Mouse (Mus musculus): ENCODE data around the gene Syngr2. TPM values are rescaled to one million over a fixed set of nuclear protein-coding genes. Genes with fewer than 3 reads are reported as not detected.

The Syngr2 gene
- polyA plus RNA-seq, 2 experiments = 36.5 to 50.4 TPM

DNA sequence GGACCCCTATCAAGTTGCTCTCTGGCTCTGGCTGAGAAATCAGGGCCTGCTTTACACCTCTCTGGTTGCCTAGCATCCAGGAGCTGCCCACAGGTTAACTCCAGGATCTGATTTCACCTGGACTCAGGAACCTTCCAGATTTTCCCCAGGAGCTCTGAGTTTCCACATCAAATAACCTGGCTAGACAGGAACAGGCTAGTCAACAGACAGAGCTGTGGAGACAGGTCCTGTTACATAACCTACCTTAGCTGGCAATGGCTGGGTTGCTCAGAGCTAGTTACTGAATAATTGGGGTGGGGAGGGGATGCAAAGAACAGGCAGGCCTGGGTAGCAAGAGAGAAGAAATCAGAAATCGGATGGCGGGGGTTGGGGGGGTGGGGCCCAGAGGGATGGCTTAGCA lies 35.5 kb downstream of the Syngr2 start:
- H3K9me3 ChIP-seq (ENCODE audit: control insufficient read depth, low read length) = no peaks in the 10 kb centered on the region
- H3K27ac ChIP-seq = no peak overlapping the region
- H3K4me2 ChIP-seq (ENCODE audit: low read depth) = no peak overlapping the region
- no peak for DNase-seq (ENCODE audit: low read depth in 3 of 3, low spot score in 3 of 3)
- H3K36me3 ChIP-seq (replicated peaks; ENCODE audit: control insufficient read depth, insufficient read depth, low read depth) = no peaks in the 10 kb centered on the region
- H3K9ac ChIP-seq (replicated peaks) = no peak overlapping the region
- 71% methylated on average over 2 of the region's 2 CpGs for WGBS (ENCODE audit: insufficient replicate concordance)
- ATAC-seq (ENCODE audit: insufficient read depth) = no peak
- H3K4me1 ChIP-seq (replicated peaks; ENCODE audit: control insufficient read depth in 2 of 2, insufficient read depth in 2 of 2, low read length in 1 of 2) = peaks cover 19 to 28% of the 10 kb centered on the region in 2 experiments
- no peak overlapping the region for H3K4me3 ChIP-seq (ENCODE audit: insufficient read depth in 1 of 2, low read depth in 2 of 2, low read length in 2 of 2)
- H3K27me3 ChIP-seq (ENCODE audit: control insufficient read depth, insufficient read depth, low read length) = no peaks in the 10 kb centered on the region
- TF ChIP-seq EP300 (IDR thresholded peaks at IDR 0.05; ENCODE audit: low read depth) = no peak
- no peak for TF ChIP-seq CTCF (IDR thresholded peaks at IDR 0.05; ENCODE audit: low read depth)

DNA sequence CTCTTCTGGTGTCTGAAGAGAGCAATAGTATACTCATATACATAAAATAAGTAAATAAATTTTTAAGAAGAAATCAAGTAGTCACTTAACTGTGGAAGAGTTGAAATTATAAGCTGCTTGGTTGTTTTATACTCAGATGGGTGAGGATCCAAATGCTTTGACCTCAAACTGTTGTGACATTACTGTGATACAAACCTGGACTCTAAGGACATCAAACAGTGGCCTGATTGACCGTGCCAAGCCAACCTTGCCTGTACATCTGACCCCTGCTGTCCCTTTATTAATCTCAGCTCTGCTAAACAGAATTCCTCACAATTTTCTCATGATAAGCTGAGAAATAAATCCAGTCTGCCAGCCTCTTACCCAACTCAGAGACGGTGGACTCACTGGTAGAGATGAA lies 36.2 kb downstream of the Syngr2 start:
- ATAC-seq (ENCODE audit: insufficient read depth) (no peak), DNase-seq (ENCODE audit: low read depth in 3 of 3, low spot score in 3 of 3) (no peak)
- WGBS (ENCODE audit: insufficient replicate concordance) = 62% methylated on average over 2 of the region's 2 CpGs
- no peaks in the 10 kb centered on the region for H3K9me3 ChIP-seq (ENCODE audit: control insufficient read depth, low read length)
- no peaks in the 10 kb centered on the region for H3K27me3 ChIP-seq (ENCODE audit: control insufficient read depth, insufficient read depth, low read length)
- H3K4me3 ChIP-seq (ENCODE audit: insufficient read depth in 1 of 2, low read depth in 2 of 2, low read length in 2 of 2) = no peak overlapping the region
- no peak overlapping the region for H3K4me2 ChIP-seq (ENCODE audit: low read depth)
- TF ChIP-seq EP300 (IDR thresholded peaks at IDR 0.05; ENCODE audit: low read depth) = no peak
- no peak for TF ChIP-seq CTCF (IDR thresholded peaks at IDR 0.05; ENCODE audit: low read depth)
- no peak overlapping the region for H3K27ac ChIP-seq
- peaks cover 5% of the 10 kb centered on the region for H3K36me3 ChIP-seq (replicated peaks; ENCODE audit: control insufficient read depth, insufficient read depth, low read depth)
- H3K9ac ChIP-seq (replicated peaks) = no peak overlapping the region
- H3K4me1 ChIP-seq (replicated peaks; ENCODE audit: control insufficient read depth in 2 of 2, insufficient read depth in 2 of 2, low read length in 1 of 2) = peaks cover 17 to 26% of the 10 kb centered on the region in 2 experiments

DNA sequence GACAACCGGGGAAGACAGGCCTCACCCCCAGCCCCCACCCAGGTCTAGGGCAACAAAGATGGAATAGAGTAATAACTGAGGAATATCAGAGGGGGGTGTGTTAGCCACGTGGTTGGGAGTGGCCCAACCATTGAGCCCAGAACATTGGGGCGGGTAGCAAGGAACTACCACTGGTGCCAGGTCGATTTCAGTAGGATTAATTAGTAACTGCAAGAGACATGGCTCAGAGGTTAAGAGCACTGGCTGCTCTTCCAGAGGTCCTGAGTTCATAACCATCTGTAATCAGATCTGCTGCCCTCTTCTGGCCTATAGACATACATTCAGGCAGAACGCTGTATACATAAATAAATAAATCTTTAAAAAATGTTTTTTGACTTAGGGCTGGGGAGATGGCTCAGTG lies 37.2 kb downstream of the Syngr2 start:
- no peak overlapping the region for H3K27ac ChIP-seq
- no peak overlapping the region for H3K4me3 ChIP-seq (ENCODE audit: insufficient read depth in 1 of 2, low read depth in 2 of 2, low read length in 2 of 2)
- TF ChIP-seq EP300 (IDR thresholded peaks at IDR 0.05; ENCODE audit: low read depth) (no peak), CTCF (IDR thresholded peaks at IDR 0.05; ENCODE audit: low read depth) (peak; percentile 62)
- DNase-seq (ENCODE audit: low read depth in 3 of 3, low spot score in 3 of 3) (no peak), ATAC-seq (ENCODE audit: insufficient read depth) (no peak)
- H3K4me2 ChIP-seq (ENCODE audit: low read depth) = no peak overlapping the region
- H3K36me3 ChIP-seq (replicated peaks; ENCODE audit: control insufficient read depth, insufficient read depth, low read depth) = peaks cover 14% of the 10 kb centered on the region
- no peaks in the 10 kb centered on the region for H3K27me3 ChIP-seq (ENCODE audit: control insufficient read depth, insufficient read depth, low read length)
- H3K9me3 ChIP-seq (ENCODE audit: control insufficient read depth, low read length) = no peaks in the 10 kb centered on the region
- H3K4me1 ChIP-seq (replicated peaks; ENCODE audit: control insufficient read depth in 2 of 2, insufficient read depth in 2 of 2, low read length in 1 of 2) = peaks cover 19 to 28% of the 10 kb centered on the region in 2 experiments
- H3K9ac ChIP-seq (replicated peaks) = no peak overlapping the region
- WGBS (ENCODE audit: insufficient replicate concordance) = 45% methylated on average over 5 of the region's 5 CpGs

DNA sequence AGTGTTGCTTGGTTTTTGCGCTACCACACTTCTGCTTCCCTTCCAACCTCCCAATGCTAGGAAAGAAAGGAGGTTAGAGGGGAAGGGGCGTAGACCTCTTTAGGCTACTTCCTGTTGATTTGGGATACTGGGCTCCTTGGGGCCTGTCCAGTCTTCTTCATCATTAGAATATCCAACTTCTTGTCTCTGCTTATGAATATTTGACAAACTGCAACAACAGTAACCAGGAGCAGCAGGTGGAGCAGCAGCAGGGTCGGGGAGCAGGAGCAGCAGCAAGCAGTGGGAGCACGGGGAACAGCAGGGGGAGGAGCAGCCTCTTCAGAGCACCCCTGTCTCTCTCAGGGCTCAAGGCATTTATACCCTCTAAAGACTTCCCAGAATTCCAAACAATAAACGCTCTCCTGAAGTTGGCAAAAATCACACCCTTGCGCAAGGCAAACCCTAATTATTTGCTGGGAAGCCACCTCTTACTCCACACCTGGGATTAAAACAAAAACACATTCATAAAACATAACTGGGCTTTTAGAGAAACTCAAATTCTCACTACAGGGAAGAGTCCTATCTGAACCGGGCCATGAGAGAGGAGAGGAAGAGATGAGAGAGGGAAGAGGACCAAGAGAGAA lies 38.2 kb downstream of the Syngr2 start:
- TF ChIP-seq CTCF (IDR thresholded peaks at IDR 0.05; ENCODE audit: low read depth) (no peak), EP300 (IDR thresholded peaks at IDR 0.05; ENCODE audit: low read depth) (no peak)
- ATAC-seq (ENCODE audit: insufficient read depth) (no peak), DNase-seq (ENCODE audit: low read depth in 3 of 3, low spot score in 3 of 3) (no peak)
- Histone ChIP-seq H3K9me3 (ENCODE audit: control insufficient read depth, low read length) (no peaks in the 10 kb centered on the region), H3K4me3 (ENCODE audit: insufficient read depth in 1 of 2, low read depth in 2 of 2, low read length in 2 of 2) (peak overlapping the region; percentile 70 to 94; a peak in 3 of 4 replicates), H3K4me2 (ENCODE audit: low read depth) (peak overlapping the region; percentile 95), H3K36me3 (replicated peaks; ENCODE audit: control insufficient read depth, insufficient read depth, low read depth) (peaks cover 24% of the 10 kb centered on the region), H3K27me3 (ENCODE audit: control insufficient read depth, insufficient read depth, low read length) (no peaks in the 10 kb centered on the region), H3K27ac (peak overlapping the region; percentile 72), H3K9ac (replicated peaks) (peak overlapping the region; percentile 83), H3K4me1 (replicated peaks; ENCODE audit: control insufficient read depth in 2 of 2, insufficient read depth in 2 of 2, low read length in 1 of 2) (peaks cover 19 to 30% of the 10 kb centered on the region in 2 experiments)
- 71% methylated on average over 7 of the region's 7 CpGs for WGBS (ENCODE audit: insufficient replicate concordance)

DNA sequence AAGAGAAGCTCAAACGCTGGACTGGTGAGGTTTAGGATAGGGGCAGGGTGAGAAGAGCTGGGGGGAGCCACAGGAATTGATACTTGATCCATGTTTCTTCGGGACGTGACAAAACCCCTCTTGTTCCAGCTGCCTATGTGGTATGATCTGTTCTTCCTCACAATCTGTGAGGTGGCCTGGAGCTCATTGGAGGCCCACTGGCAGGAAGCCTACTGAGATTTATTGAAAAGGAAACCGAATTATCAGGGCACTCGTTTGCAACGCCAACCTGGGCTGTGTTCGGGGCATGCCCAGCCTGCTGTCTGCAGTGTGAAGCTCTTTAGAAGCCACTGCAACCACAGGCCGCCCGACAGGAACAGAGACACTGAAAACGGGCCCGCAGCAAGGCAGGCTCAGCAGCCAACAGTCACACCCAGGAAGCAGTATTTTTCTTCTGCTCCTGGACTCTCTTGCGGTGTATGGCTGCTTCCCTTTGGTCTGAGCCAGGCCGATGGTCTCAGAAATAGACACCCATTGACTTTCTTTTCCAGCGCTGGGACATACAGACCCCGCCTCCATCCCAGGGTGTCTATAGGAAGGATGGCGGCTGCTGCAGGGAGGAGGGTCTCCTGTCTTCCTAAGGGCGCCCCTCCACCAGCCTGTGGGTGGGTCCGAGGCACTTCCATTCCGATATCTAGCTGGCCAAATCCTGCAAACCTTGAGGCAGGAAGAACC lies 39.0 kb downstream of the Syngr2 start:
- peak; percentile 38 for ATAC-seq (ENCODE audit: insufficient read depth)
- H3K4me2 ChIP-seq (ENCODE audit: low read depth) = peak overlapping the region; percentile 95
- WGBS (ENCODE audit: insufficient replicate concordance) = 6% methylated on average over 19 of the region's 19 CpGs
- H3K9me3 ChIP-seq (ENCODE audit: control insufficient read depth, low read length) = no peaks in the 10 kb centered on the region
- peaks cover 19 to 30% of the 10 kb centered on the region in 2 experiments for H3K4me1 ChIP-seq (replicated peaks; ENCODE audit: control insufficient read depth in 2 of 2, insufficient read depth in 2 of 2, low read length in 1 of 2)
- H3K27ac ChIP-seq = peak overlapping the region; percentile 72
- DNase-seq (ENCODE audit: low read depth in 3 of 3, low spot score in 3 of 3) = no peak
- H3K9ac ChIP-seq (replicated peaks) = peak overlapping the region; percentile 83
- peak overlapping the region; percentile 70 to 94 for H3K4me3 ChIP-seq (ENCODE audit: insufficient read depth in 1 of 2, low read depth in 2 of 2, low read length in 2 of 2)
- peaks cover 32% of the 10 kb centered on the region for H3K36me3 ChIP-seq (replicated peaks; ENCODE audit: control insufficient read depth, insufficient read depth, low read depth)
- TF ChIP-seq EP300 (IDR thresholded peaks at IDR 0.05; ENCODE audit: low read depth) (no peak), CTCF (IDR thresholded peaks at IDR 0.05; ENCODE audit: low read depth) (no peak)
- no peaks in the 10 kb centered on the region for H3K27me3 ChIP-seq (ENCODE audit: control insufficient read depth, insufficient read depth, low read length)
